Mouse (Mus musculus): ENCODE results near the gene Cul3.

Cul3 gene

GRCm38 (mm10) chr1:80293307-80293706, 47.0 kb downstream of the Cul3 start:
- ATAC-seq (ENCODE audit: low TSS enrichment) = no peak

DNA sequence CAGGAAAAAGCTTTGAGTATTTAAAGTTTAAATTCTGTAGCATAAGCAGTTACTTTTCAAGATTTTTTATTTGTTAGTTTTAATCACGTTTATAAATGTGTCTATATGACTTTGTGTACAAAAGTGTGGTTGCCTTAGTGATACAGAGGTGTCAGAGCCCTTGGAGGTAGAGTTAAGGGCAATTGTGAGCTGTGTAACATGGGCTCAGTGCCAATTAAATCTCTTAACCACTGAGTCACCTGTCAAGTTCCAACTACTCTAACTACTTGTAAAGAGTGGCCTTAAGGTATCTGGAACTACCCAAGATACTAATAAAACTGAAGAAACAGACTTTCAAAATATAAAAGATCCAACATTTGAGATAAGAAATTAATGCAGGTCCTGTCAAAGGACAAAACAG, 61.5 kb downstream of the Cul3 start:
- ATAC-seq (ENCODE audit: low TSS enrichment) = no peak

- peak; percentile 53; the same call in 1 of the 2 replicates for ATAC-seq (ENCODE audit: low TSS enrichment)
Measured at GRCm38 (mm10) chr1:80260443-80260842, 79.8 kb downstream of the Cul3 start.

DNA sequence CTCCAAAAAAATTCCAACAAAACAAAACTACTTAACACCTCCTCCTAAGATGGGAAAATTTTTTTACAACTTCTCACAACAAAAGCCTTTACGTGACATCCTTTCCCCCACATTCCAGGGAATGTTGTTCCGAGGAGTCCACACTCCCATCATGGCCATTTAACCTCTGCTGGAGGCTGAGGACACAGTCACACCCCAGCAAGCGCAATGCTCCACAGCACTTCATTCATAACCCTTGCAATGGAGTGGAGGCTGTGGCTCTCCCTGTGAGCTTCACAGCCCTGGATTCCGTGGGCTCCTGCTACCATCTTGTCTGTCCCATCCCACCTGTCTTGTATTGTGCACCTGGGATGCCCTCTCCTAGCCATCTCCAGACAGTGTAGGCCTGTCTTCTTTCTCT, 81.6 kb downstream of the Cul3 start:
- ATAC-seq (ENCODE audit: low TSS enrichment) = no peak

- ATAC-seq (ENCODE audit: low TSS enrichment) = no peak
Measured at GRCm38 (mm10) chr1:80253309-80253708, 87.0 kb downstream of the Cul3 start.

GRCm38 (mm10) chr1:80250247-80250646, 90.0 kb downstream of the Cul3 start:
- ATAC-seq (ENCODE audit: low TSS enrichment) = no peak

DNA sequence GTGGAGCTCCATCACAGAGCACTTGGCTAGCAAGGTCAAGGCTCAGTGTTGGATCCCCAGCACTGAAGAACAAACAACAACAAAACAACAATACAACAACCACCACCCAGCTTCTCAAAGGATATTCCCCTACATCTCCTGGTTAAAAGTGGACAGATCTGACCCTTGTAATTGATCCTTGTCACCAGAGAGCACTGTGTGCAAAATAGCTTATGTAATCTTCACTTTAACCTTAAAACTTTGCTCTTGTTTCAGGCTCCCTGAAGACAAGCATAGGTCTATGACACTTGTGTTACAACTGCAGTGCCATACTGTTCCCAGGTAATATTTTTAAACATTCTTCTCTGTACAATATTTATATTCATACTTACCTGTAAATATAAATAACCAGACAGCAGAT, 93.1 kb downstream of the Cul3 start:
- ATAC-seq (ENCODE audit: low TSS enrichment) = no peak

DNA sequence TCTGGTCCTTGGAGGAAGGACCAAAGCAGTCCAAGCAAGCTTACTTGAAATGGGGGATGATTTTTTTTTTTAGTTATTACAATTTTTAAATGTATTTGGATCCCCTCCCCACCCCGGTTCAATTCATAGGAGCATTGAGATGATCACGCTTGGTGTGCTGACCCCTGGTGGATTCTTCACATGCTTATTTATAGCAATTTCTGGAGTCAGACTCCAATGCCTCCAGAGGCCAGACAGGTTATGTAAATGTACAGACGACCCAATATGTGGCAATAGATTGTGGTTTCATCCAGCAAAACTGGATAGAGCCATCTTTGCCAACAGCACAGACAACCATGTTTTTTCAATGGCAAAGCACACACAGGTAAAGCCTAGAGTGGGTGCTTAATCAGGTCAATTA, 96.2 kb downstream of the Cul3 start:
- ATAC-seq (ENCODE audit: low TSS enrichment) = no peak

GRCm38 (mm10) chr1:80241579-80241978, 98.7 kb downstream of the Cul3 start:
- ATAC-seq (ENCODE audit: low TSS enrichment) = no peak

DNA sequence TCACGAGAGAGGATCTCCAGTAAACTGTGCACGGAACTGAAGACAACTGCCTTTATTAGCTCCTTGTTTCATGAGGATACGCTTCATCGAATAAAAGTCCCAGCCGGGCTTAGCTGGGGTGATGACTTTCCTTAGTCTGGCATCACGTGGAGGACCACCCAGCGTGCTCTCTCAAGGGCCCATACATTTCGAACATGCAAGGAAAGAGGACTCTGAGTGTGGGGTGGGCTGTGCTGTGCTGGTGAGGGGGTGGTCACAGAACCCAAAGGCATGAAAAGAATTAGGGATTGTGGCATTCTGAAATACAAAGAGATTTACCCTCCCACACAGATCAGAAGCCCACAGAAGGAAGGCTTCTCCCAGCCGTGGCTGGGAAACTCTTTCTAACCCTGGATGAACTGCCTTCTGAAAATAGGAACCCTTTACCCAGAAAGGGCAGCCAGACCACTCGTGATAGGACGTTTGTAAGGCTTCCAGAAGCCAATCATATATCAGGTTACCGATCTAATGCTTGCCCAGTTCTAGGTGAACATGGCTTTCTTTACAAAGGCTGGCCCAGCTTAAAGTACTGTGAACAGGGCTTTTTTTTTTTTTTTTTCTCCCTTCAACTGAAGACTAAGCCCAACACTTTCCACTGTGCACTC, 100.1 kb downstream of the Cul3 start:
- ATAC-seq (ENCODE audit: low TSS enrichment) = no peak

- ATAC-seq (ENCODE audit: low TSS enrichment) = no peak
Measured at GRCm38 (mm10) chr1:80239481-80239880, 100.8 kb downstream of the Cul3 start.

DNA sequence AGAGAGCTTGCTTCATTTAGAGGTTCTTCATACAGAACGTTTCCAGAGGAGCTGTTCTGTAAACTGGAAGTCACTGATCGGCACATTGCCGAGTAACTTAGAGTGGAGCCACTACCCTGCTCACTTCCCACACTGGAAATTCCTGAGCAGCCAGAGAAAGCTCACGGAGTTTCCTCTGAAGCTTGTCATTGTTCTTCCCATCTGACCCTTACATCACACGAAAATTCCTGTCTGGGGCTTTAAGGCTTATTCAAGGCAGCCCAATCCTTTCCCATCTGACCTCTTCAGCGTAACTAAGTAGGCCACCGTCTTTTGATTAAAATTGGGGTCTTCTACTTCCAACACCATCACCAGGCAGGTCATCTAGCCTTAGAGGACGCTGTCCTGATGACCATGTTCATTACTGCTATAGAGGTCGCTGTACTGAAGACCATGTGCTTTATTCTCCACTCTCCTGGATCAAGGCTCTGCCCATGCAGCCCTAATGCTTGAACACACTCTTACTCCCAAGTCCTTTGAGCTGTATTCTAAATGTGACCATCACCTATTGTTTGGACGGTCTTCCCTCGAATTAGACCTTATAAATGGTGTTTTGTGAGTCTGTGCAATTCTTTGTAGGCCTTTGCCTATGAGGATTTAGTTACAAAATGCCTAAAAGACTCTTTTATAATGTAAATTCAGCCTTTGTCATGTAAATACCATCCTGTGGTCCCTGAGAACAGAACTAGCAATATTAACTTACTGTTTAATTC, 103.2 kb downstream of the Cul3 start:
- no peak for ATAC-seq (ENCODE audit: low TSS enrichment)

- ATAC-seq (ENCODE audit: low TSS enrichment) = no peak
Measured at GRCm38 (mm10) chr1:80236126-80236525, 104.2 kb downstream of the Cul3 start.

GRCm38 (mm10) chr1:80230612-80231011, 109.7 kb downstream of the Cul3 start:
- no peak for ATAC-seq (ENCODE audit: low TSS enrichment)

DNA sequence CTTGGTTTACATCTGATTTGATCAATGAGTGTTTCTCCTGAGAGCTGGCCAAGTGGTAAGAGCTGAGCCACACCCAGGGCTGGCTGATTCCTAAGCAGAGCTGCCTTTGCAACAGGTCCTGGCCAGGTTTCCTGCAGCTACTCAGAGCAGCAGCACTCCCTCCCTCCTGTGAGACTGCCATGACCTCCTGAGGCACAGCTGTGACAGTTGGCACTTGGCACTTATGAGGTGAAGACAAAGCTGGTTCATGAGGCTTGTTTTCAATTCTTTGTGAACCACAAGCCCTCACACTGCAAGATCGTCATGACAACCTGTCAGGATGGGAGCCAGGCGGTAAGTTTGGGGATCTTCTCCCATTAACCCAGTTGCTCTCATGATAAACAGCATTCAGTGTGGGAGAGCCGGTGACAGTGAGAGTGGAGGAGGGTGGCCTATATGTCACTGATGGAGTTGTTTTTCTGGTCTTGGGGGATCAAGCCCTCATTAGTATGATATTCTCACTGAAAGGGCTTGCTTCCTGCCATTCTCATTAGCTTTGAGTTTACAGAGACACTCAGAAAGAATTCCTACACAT, 115.4 kb downstream of the Cul3 start:
- no peak for ATAC-seq (ENCODE audit: low TSS enrichment)

DNA sequence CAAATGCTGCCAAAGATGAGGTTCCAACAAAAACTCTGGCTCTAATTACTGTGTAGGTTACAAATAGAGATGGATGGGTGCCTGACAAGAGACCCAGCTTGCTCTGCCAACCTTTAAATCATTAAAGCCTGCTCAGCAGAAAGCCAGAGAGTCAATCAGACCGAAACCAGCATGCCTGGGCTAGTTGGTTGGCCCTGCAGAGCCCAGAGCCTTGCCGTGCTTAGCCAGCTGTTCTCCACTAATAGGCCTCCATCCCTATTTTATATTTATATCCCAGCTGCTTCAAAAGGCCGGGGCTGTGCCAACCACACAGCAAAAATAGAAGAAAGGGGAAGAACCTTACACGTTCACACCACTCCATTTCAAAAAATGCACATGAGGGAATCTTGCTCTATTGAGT, 119.1 kb downstream of the Cul3 start:
- peak; percentile 41 for ATAC-seq (ENCODE audit: low TSS enrichment)

GRCm38 (mm10) chr1:80218268-80218667, 122.0 kb downstream of the Cul3 start, which contains the start of gene Fam124b:
Gene Fam124b, minus strand, starts transcription at chr1:80218473.
- ATAC-seq (ENCODE audit: low TSS enrichment) = no peak

Data from frontal cortex, adult (tissue).